Mouse (Mus musculus) adipocyte (in vitro differentiated cells): Measurements from ENCODE around the gene Igf1r.
A peak's percentile ranks its signal among the peaks of the same experiment; 100 is the strongest.

Experiments used
- DNase-seq: peaks from one replicate; pipeline ENCODE4 v3.0.0-alpha.2; 2016; ENCODE audit warnings: low spot score

Igf1r gene

DNA sequence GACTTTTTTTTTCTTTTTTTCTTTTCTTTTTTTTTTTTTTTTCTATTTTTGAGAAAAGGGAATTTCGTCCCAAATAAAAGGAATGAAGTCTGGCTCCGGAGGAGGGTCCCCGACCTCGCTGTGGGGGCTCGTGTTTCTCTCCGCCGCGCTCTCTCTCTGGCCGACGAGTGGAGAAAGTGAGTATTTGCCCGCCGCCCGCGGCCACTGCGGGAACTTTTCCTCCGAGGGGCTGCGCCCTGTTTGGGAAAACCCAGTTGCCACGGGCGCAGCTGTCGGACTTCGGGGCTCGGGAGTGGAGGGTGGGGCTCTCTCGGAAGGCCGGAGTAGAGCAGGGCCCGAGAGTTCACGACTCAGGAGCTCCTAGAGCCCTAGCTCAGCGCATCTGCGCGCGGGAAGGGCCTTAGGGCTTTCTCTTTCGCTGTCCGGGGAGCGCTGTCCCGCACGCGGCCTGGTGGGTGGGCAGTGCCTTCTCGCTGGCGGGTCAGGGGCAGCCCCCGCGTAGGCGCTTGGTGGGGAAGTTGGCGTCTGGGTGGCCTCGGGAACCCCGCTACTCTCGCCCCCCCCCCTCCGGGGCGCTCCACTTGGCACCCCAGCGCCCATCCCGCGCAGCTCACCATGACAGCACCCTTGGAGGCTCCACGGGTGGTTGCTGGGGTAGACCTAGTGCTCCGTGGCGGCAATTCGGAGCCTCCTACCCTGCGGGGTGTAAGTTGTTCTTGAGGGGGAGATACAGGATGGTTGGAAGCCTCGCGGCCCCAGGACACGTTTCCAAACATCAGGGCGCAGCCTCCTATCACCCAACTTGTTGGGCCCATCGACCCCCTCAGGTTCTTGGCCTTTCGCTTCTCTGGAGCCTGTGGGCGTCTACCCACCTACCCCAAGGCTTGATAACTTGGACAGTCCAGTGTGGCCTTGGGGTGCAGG lies at the start of gene Igf1r:
Gene Igf1r, plus strand, starts transcription at position 51 of the 924 bp plus-strand sequence.
- DNase-seq = peak; percentile 35

DNA sequence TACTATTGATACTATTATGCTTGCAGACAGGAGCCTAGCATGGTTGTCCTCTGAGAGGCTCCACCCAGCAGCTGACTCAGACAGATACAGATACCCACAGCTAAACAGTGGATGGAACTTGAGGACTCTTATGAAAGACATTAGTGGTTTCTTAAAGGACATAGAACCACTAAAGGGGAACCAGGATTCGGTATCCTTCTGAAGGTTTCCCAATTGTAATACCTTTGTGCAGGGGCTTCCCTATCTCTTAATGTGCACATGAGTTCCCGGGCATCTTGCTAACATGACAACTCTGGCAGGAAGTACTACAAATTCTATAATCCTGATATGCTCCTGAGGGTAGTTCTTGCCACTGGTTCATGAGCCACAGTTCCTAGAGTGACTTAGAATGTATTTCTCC lies 46.3 kb upstream of the Igf1r start:
- DNase-seq = no peak

DNA sequence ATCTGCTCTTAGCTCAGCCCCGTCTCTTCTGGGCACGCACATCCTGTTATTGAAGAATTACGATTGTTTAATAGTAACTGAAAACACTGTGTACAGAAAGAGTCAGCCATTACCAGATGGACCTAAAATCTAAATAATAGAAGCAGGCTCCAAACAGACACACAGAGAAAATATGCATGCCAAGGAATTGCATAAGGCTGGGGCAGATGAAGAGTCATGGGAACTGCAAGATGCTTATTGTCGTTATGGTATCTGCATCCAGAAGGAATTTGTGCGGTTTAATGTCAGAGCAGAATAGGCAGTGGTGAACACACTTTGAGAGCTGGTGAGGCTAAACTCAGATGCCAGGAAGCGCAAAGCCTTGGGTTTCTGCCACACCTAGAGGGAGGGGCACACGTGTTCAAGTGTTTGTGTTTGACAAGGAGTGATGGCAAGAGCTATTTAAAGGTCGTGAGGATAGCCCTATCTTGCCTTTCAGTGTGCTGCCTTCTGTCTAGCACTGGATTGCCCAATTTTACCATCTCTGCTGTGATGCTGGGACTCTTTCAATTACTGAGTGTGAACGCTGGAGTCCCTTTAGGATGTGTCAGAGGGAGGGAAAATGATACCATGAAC lies 44.7 kb upstream of the Igf1r start:
- DNase-seq = no peak

DNA sequence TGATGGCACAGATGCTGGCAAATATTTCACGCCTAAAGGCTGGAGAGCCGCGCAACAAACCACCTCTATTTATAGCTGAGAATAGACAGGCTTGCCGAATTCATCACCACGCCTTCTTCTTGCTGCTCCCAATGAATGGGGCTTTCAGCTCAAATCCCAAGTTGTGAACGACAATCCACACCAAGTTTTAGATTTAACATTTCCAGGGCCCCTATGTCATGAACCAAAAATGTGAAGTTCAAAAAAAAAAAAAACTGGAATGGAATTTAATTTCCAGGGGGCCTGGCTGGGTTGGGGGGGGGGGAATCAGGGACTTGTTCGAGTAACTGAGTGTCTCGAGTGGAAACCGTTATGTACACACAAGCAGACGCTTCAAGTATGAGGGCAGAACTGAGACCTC lies 42.1 kb upstream of the Igf1r start:
- no peak for DNase-seq

DNA sequence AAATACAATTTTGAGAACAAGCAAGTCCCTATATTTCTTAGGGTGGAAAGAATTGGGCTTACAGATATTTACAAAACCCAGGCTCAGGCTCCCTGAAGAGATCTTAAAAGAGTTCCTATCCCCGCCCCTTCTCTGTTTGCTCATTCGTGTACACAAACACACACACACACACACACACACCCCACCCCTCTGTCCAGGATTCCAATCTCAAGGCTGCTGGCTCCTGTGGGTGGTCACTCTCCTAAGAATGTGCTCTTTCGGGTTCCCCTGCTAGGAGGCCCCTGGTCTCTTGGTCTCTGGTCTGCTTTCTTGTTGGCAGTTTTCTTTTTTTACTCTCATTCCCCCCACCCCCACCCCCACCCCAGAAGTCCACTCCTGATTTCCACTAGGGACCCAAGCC lies 41.7 kb upstream of the Igf1r start:
- no peak for DNase-seq

DNA sequence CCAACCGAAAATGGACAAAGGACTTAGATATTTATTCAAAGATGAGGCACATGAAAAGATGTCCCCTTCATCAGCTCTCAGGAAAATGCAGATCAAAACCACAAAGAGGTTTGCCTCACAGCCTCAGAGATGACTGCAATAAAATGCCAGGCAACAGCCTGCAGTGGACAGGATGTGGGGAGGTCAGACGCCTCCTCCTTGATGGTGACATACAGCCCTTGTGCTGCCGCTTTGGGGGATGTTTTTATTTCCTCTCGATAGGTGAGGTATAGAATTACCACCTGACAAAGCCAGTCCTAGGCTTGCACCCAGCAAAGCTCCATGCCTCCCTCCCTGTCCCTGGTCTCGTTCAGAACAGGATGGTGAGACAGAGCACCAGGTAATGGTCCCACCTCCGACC lies 40.8 kb upstream of the Igf1r start:
- no peak for DNase-seq

DNA sequence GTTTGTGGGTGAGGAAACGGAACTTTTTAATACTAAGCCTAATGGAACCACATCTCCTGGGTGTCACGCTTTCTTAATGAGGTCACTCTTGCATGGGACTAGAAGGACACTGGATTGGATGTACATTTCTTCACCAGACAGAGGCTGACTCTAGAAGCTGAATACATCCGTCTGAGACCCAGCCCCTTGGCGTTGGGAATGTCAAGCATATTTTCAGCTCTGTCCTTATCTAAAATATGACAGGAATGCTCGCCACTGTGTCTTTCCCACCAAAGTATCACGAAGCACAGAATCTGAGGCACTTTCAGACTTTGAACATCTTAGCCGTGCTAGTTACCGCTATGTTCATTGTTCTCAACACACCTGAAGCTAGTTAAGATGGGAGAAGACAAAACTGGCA lies 35.7 kb upstream of the Igf1r start:
- no peak for DNase-seq

DNA sequence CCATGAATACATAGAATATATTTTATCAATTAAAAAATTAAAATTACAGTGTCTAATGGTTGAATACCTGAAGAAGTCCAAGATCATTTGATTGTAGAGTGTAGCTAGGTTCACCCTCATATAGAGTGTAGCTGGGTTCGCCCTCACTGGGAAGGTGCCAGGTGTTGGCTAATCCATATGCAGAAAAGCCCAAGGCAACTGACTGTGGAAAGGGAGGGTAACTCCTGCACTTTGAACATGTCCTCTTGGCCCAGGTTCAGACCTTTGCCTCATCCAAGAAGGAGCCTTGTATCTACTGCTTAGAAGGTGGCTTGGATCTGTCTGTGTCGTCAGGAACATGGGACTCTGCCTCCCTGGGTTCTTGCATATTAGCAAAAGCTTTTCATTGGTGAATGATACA lies 34.9 kb upstream of the Igf1r start:
- DNase-seq = no peak

DNA sequence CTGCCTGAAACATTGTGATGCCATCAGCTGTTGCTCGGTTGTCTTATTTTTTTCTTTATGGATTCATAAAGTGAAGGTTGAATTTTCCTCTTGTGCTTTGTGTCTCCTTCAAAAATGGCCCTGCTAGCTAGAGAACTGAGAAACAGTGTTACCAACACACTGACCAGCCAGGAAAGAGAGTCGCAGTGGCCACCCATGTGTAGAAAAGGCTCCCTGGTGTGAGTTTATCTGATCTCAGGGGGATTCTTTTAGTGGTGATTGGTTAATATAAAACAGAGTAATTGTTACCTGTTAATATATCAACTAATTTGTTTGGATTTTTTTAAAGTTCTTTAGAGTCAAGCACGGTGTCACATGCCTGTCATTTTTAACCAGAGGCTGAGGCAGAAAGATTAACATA lies 33.2 kb upstream of the Igf1r start:
- no peak for DNase-seq

DNA sequence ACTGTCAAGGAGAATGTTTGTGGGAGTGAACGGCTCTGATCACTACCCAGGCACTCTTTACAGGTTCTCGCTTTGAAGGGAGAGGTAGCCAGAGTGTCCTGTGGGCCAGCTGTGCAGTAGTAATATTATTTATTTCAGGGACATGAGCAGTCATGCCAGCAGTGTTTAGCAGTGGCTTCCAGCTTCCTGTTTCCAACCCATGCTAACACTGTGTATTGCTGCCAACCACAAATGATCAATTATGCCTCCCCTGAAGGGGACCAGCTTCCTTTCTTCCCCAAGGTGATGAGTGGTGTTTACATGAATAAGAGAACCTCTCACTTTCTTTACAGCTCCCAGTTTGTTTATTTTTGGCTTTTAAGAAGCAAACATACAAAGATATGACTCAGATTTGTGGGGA lies 28.4 kb upstream of the Igf1r start:
- DNase-seq = no peak

DNA sequence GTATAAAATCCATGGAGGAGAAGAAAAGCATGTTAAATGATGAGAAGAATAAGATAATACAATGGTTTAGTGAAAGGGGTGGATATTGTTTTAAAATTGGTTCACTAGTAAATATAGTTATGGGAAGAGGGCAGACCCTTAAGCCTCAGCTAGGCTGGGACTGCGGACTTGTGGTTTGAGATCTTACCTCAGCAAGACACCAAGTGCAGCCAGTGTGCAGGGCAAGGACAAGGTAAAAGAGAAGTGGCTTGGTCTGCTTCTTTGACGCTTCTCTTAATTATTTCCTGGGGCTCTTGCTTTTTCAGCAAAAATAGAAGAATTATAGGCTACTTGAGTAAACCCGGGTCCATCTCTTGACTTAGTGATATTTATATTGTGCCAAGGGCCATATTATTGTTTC lies 22.5 kb upstream of the Igf1r start:
- no peak for DNase-seq

DNA sequence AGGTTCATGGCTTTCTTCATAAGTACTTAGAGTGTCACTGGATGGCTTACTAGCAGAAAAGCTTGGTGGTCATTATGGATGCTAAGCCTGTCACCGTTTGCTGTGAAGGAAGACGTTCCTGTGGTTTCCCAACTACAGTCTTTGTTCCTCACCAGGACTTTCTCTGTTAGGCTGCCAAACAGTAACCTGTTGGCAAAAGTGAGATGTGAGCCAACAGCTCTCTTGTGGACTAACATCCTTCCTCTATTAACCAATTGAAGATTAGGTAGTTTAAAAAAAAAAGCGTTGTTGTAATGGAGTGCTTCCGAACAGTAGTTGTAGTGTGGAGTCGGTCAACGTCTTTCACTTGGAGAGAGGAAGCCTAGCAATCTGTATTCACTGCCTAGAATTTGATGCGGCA lies 15.8 kb upstream of the Igf1r start:
- no peak for DNase-seq

DNA sequence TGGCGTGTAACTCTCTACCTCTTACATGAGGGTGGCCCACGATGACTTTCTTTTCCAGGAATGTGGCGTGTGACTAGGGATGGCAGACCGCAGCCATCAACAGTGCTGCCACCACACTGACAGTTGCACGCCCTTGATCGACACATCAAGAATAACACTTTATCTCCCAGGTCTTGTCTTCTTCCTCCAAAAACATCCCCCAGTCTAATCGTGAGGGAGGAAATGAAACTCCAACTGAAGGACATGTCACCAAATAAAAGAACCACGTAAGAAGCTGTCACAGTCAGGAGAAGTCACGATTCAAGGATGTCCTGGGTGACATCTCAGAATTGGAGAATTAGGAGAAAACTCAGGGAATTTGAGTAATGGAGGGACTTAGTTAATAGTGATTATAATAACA lies 8.8 kb upstream of the Igf1r start:
- DNase-seq = no peak

DNA sequence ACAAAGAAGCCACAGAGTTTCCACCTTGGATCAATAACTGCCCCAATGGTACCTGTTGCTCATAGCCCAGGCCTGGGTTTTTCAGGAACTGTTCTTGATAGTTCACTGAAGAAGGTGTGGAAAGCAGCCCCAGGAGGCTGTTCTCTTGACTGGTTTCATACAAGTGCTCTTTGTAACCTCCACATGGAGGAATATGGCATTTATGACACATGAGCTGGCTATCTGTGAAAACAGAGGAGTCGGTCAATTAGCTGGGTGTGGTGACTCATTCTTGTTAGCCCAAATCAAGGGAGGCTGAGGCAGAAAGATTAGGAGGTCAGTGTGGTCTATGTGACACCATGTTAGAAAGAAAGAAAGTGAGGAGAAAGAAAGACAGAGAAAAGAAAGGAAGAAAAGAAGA lies 5.7 kb upstream of the Igf1r start:
- no peak for DNase-seq

DNA sequence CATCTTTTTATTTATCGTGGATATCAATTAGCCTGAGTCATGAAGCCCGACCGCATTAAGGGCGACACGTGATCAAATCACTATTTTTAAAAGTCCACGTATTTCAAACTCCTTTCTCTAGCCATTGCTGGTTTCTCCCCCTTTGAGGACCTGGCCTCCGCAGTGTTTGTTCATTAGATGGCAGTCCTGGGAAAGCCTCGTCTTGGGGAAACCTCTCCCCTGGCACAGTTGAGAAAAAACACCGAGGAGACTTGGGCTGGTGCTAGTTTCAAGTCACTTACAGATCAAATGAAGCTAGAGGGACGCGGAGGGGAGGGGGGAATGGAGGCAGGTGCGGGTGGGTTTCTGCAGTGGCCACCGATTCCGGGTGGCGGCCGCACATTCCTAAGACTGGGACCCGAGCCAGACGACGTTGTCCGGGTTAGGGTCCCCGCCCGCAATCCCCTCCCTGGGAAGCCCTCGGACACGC lies 2.2 kb upstream of the Igf1r start:
- DNase-seq = peak; percentile 27

DNA sequence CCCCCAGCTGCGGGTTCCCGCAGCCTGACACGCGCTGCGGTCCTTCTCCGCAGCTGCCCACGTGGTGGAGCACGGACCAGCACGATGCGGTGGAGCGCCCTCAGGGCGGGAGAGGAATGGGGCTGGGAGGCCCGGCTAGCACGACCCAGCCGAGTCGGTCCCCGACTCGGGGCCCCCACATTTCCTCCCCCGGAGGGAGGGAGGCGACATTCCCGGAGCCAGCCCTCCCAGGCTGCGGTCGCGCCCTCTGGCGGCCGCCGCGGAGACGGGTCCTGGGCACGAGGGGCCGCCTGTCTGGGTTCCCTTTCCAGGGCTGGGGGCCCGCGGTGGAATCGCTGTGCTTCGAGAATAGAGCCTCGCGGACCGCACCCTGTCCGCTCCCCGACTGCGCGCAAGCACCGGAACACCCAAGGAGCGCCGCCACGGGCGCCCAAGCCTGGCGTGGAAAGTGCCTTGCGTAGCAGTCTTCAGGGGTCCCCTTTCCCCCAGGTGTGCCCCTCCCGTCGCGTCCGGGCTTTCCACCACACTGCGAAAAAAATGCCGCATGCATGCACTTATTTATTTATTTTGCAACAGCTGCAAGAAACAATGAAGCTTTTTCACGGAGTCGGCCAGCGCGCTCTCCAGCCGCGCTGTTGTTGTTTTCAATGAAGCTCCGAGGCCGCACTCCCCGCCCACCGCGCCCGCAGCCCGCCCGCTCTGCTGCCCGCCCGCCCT lies 1.7 kb upstream of the Igf1r start:
- DNase-seq = peak; percentile 66

DNA sequence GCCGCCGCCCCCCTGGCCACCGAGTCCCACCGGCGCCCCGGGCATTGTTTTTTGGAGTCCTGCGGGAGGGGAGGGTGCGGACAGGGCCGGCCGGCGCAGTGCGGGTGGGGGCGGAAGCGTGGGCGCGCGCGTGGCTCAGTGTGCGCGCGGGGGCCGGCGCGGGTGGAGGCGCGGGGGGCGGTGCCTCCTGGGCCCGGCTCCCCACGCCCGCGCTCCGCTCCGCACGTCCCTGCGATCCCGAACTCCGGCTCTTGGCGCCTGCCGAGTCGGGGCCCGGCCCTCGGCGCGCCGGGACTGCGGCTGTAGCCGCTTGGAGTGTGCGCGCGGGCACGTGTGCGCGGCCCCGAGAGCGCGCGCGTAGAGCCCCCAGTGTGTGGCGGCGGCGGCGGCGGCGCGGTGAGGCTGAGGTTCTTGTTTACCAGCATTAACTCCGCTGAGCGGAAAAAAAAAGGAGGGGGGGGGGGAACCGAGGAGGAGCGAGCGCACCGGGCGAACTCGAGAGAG lies 1.0 kb upstream of the Igf1r start:
- peak; percentile 81 for DNase-seq

DNA sequence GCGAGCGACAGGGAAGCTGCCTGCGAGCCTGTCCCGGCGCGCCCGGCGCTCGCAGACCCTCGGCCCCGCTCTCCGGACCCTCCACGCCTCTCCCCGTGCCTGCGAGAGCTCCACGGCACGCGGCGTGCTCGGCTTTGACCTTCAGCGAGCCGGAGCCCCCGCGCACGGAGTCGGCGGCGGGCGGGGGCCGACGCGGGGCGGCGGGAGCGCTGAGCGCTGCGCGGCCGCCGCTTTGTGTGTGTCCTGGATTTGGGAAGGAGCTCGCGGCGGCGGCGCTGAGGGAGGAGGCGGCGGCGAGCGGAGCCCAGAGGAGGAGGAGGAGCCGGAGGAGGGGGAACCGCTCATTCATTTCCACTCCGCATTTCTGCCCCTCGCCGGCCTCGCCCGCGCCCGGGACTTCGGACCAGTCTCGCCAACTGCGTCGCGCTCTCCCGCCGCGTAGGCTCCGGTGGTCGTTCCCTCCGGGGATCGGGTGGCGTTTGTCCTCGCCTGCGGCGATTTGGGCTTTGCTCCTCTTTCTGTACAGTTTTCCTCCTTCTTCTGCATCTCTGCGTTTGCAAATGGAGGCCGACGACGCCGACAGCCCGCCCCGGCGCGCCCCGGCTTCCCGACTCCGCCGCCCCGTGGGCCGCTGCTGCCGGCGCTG lies 468 bp upstream of the Igf1r start:
- peak; percentile 73 for DNase-seq

DNA sequence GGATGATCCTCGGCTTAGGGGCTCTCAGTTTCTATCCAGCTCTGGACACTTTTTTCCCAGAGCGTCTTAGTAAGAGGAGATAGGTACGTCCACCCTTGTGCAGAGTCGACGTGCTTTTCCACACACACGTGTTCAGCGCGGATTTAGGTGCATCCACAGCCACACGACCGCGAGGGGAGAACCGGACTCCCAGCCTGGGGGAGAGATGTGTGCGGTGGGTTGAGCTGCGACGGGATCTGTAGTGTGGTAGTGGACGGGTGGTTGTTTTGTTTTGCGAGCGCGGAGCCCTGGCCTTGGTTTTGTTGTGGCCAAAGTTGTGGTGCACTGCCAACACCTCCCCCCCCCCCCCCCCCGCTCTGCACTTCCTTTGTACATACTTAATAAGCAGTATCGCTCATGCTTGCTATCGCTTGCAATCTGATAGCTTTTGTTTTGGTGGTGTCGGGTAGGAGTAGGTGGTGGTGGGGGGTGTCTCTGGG lies 1.2 kb downstream of the Igf1r start:
- DNase-seq = peak; percentile 38

DNA sequence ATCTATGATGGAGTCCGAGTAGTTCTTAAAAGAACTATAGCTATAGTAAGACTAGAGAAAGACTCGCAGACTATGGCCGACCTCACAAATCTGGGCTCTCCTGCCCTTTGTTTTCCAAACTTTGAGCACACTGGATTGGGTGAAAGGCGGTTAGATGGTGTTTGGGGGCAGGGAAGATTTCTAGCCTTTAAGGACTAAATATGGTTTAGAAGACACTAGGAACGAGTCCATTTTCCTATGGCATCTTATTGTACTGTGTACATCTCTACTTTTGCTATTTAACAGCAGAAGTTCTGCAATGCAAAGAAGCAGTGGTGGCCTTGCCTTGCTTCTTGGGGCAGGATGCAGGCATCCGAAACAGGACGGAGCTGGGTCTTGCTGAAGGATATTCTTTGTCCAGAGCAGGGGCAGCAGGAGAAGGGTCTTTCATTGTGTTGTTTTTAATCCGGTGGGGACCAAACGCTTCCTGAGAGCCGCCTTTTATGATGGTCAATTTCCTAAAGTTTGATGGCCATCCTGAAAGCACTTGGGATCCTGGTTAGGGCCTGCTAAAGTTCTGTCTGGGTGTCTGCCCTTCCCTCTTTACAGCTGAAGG lies 2.1 kb downstream of the Igf1r start:
- DNase-seq = peak; percentile 31

DNA sequence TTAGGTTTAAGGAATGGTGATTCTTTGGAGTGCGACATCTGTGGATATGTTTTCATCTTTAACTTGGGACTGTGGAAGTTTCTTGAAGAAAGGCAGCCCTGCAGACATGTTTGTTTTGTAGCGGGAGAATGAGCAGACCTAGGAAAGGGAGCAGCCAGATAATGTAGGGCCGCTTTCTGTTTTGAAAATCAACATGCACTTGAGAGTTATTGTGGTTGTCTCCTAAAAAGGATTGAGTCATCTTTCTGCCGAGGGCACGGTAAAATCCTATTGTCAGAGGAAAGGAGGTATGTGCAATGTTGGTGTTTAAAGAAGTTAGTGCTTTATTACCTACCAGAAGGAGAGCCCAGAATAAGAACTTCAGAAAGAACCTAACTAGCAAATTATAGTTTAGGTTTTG lies 2.6 kb downstream of the Igf1r start:
- peak; percentile 6 for DNase-seq

DNA sequence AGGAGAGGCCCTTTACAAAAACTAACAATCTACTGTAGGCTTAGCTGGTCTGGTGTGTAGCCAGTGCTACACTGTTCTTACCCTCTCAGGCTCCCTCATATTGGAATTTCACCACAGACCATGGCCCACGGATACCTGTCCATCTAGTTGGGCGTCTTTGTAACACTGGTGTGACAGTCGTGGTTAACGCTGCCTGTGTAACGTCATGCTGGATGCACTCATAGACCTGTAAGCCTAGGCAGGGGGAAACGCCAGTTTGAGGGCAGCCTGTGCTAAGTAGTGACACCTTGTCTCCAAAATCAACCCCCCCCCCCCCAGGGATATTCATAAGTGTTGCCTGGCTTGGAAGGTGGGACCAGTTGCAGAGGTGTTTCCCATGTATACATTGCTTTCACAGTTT lies 4.7 kb downstream of the Igf1r start:
- DNase-seq = no peak
